Mouse (Mus musculus) fibroblast of lung, adult 2 months (primary cell): ENCODE data around the gene Tox4.
"Not testable (repeated sequence)": the region's sequence is repeated elsewhere in the genome, so short reads cannot be mapped to it uniquely, and the experiment has no call there.

Experiments
- DNase-seq: peaks from one replicate; pipeline ENCODE4 v3.0.0-alpha.2; 2011; ENCODE audit warnings: low read depth

The Tox4 gene

GRCm38 (mm10) chr14:52278932-52279746 lies at the start of gene Tox4, which contains the start of gene Rab2b:
Tox4 (plus strand) TSS chr14:52279146.
Rab2b (minus strand) TSS chr14:52279545.
- peak; percentile 99 for DNase-seq

DNA sequence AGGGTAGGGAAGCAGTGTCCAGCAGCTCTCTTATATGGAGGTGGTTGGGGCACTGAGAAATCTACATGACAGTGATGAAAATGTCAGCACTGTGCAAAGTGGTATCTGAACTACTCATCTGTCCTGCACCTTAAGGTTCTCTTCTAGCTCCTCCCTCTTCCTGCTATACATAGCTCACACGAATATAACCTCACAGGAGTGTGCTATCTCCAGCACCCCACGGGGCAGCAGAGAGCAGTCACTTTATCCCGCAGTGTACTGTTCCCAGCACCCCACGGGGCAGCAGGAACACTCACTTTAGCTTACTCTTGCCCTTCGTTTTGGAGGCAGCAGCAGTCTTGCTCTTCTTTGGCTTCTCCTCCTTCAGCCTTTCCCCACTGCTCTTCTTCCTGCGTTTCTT lies 46.7 kb upstream of the Tox4 start:
- DNase-seq, result no peak

DNA sequence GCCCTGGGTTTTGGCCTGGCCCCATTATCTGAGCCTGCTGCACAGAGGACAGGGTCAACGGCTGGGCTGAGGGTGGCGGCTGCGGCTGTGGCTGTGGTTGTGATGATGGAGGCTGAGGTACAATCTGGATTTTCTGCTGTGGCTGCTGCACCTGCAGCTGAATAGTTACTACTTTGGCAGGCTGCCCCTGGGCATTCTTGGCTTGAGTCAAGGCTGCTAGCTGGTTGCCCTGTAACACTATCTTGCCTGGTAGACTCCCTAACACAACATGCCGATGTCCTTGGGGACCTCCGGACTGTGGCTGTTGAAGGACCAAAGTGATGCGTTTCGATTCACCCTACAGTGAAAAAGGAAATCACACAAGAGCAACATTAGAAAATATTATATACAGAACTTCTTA lies 43.8 kb upstream of the Tox4 start:
- no peak for DNase-seq

- DNase-seq, result no peak
These were observed 42.7 kb upstream of the Tox4 start for GRCm38 (mm10) chr14:52236216-52236615.

- peak; percentile 95 for DNase-seq
These were observed 34.8 kb upstream of the Tox4 start for GRCm38 (mm10) chr14:52244041-52244689.

- no peak for DNase-seq
These were observed 34.3 kb upstream of the Tox4 start for GRCm38 (mm10) chr14:52244690-52245042.

- DNase-seq, result no peak
These were observed 32.8 kb upstream of the Tox4 start for GRCm38 (mm10) chr14:52246129-52246528.

- no peak for DNase-seq
These were observed 22.4 kb upstream of the Tox4 start for GRCm38 (mm10) chr14:52256311-52257175.

DNA sequence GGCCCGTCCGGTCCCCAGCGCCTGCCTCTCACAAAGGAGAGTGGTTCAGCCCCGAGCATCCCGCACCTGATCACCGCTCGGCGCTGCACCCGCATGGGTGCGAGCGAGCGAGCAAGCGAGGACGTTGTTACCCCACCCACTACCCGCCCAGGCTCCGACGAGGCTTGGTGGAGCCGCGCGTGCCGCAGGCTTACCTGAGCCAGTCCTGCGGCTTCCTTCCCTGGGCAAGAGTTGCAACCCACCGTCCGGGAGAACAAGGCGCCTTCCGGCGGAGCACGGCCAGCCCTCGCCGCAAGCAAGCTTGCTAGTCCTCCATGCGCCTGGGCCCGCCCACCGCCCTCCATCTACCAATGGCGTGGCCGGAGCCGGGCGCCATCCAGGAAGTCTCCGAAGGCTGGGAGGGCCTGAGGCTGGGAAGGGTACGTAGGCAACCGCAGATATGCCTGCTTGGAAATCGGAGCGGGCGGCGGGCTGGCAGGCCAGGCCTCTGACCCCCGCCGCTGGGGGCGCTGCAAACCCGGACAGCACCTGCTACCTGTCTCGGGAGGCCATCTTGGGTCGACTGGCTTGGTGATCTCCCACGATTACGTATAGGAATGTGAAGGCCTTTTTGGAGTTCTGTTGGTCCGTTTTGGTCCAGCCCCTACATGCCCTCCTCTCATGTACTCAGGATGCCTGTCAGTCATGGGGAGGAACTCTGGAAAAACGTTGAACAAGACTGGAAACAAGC lies 21.3 kb upstream of the Tox4 start, which contains the start of gene Chd8:
TSS of gene Chd8 (minus strand) at position 297 of the 730 bp plus-strand sequence.
- peak; percentile 91 for DNase-seq

GRCm38 (mm10) chr14:52272781-52273180 lies 6.2 kb upstream of the Tox4 start:
- DNase-seq, result no peak

DNA sequence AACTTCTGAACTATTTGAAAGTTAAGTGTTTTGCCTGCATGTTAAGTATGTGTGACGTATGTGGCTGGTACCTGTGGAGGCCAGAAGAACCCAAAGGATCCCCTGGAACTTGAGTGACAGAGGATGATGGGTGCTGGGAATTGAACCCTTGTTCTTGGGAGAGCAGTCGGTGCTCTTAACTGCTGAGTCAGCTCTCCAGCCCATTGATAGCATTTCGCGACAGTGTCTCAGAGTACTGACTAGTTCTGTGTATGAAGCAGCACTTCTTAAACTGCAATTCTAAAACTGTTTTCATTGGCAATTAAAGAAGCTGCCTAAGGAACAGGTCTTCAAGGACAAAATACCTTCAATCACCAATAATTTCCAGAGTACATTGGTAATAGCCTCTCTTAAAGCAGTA lies 1.7 kb upstream of the Tox4 start:
- no peak for DNase-seq

DNA sequence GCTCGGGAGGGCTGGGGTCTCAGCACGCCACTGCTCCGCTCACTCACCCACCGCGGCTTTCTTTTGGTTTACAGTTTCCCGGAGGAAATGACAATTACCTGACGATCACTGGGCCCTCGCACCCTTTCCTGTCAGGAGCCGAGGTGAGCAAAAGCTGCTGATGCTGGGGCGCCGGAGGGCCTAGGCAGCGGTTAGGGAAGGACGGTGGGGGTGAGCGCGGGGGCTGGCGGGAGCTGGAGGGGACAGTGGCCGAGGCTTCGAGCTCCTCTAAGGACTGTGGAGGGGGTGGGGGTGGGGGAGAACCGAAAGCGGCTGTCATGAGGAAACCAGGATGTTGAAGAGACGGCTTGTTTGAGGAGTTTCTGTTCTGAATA lies 788 bp downstream of the Tox4 start:
- no peak for DNase-seq

GRCm38 (mm10) chr14:52283629-52284028 lies 4.7 kb downstream of the Tox4 start:
- no peak for DNase-seq

GRCm38 (mm10) chr14:52284191-52284590 lies 5.2 kb downstream of the Tox4 start:
- no peak for DNase-seq

DNA sequence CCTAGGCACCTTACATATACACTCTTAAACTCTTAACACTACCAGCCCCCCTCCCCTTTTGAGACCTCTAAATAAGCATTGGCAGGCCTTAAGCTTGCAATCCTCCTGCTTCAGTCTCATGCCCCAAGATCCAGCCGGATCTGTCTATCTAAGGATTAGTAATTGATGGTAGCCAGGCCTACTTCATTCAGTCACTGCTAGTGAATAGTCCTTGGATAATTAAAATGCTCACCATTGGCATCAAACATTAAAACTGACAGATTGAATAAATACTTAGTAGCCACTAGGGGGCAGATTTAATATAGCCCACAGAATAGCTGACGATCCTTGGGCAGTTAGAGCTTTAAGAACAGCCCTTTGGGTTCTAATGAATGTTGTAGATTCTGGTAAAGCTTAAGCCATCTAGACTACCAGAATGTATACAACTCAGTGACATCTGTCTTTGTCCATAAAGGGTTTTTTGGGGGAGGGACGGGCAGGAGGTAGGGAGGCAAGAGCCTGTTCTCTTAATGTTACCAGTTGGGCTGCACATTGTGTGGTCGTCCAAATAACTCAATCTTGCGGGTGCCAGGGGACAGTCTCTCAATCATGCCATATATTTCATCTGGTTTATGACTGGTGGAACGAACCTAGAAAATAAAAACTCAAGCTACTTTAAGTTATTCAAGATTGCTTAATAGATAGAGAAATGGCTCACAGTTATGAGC lies 16.8 kb downstream of the Tox4 start:
- no peak for DNase-seq

DNA sequence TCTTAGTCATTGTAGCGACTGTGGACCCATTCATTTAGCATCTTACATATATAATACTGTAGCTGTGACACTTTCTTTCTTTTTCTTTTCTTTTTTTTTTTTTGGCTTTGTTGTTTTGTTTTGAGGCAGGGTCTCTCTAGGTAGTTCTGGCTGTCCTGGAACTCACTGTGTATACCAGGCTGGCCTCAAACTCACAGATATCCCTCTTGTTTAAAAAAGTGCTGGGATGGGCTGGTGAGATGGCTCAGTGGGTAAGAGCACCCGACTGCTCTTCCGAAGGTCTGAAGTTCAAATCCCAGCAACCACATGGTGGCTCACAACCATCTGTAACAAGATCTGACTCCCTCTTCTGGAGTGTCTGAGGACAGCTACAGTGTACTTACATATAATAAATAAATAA lies 24.6 kb downstream of the Tox4 start:
- DNase-seq, result not testable (repeated sequence)

DNA sequence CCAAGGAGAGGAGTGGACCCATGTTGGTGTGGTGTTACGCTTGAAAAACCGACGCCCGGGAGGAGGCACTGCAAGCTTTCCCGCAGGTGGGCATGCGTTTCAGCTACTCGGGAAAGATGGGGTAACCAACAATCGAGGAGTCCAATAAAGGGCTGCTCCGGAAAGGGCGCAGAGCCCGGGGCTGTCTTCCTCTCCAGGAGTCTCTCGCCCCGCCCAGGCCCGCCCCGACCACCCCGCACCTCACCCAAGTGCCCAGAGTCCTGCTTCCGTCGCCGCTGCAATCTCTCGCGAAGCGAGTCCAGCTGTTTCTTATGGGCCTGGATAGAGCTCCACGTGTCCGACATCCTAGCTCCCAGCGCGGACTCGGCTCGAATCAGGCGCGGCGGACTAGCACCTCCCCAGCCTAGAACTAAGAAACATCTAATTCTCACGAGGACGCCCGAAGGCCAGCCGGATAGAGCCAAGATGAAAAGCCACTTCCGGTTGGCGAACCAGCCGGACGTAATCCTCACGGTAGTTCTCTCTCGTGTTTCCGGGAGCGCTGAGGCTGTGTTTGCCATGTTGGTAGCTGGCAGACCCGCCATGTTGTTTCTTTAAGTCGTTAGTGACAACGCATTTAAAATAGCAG lies 25.8 kb downstream of the Tox4 start, which contains the start of gene Mettl3:
TSS of gene Mettl3 (minus strand) at position 485 of the 628 bp plus-strand sequence.
- peak; percentile 92 for DNase-seq

DNA sequence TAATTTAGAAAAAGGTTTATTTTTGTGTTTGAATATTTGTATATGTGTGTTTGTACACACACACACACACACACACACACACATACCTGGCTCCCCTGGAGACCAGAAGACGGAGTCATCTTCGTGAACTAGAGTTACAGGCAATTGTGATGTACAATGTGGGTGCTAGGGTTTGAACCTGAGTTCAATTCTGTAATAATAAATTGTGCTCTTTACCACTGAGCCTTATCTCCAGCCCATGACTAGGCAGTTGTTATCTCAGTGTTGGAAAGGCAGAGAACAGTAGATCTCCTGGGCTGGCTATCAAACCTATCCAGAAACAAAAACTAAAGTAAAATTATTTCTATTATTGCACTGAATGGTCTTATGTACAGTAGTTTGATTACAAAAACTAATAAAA lies 27.2 kb downstream of the Tox4 start:
- DNase-seq, result no peak

DNA sequence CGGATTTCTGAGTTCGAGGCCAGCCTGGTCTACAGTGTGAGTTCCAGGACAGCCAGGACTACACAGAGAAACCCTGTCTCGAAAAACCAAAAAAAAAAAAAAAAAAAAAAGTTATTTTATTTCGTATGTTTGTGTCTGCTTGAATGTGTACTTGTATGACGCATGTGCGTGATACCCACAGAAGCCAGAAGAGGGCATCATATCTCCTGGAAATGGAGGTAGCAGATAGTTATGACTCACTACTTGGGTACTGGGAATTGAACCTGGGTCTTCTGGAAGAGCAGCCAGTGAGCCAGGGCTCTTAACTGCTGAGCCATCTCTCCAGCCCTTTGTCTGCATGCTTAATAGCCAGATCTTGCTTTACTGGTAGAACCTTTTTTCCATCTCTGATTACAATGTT lies 31.4 kb downstream of the Tox4 start:
- DNase-seq, result not testable (repeated sequence)

- no peak for DNase-seq
These were observed 32.0 kb downstream of the Tox4 start for GRCm38 (mm10) chr14:52310906-52311305.
